Mouse (Mus musculus): Measurements from ENCODE around the gene Lpp. TPM values are rescaled to one million over a fixed set of nuclear protein-coding genes. Genes with fewer than 3 reads are reported as not detected.

The Lpp gene
- polyA plus RNA-seq, 1 experiment = 176 TPM

GRCm38 (mm10) chr16:24427606-24428005 lies 34.3 kb downstream of the Lpp start:
- no peaks in the 10 kb centered on the region; the same call in 1 of the 2 replicates for H3K4me1 ChIP-seq (ENCODE audit: control insufficient read depth, insufficient read depth, low read length)
- H3K36me3 ChIP-seq (ENCODE audit: control insufficient read depth, insufficient read depth, low read length) = no peaks in the 10 kb centered on the region
- no peak for TF ChIP-seq CTCF (IDR thresholded peaks at IDR 0.05; ENCODE audit: control insufficient read depth, insufficient read depth, insufficient replicate concordance, low read depth, low read length)
- TF ChIP-seq POLR2A (IDR thresholded peaks at IDR 0.05; ENCODE audit: control insufficient read depth, low read depth, low read length) = no peak
- H3K27me3 ChIP-seq (ENCODE audit: control insufficient read depth, insufficient read depth, low read length) = no peaks in the 10 kb centered on the region
- H3K4me3 ChIP-seq (ENCODE audit: control insufficient read depth, low read depth, low read length) = no peak overlapping the region
- H3K27ac ChIP-seq (ENCODE audit: control insufficient read depth, insufficient read depth, low read depth, low read length) = no peak overlapping the region

- no peaks in the 10 kb centered on the region for H3K27me3 ChIP-seq (ENCODE audit: control insufficient read depth, insufficient read depth, low read length)
- no peaks in the 10 kb centered on the region for H3K36me3 ChIP-seq (ENCODE audit: control insufficient read depth, insufficient read depth, low read length)
- H3K4me1 ChIP-seq (ENCODE audit: control insufficient read depth, insufficient read depth, low read length) = no peaks in the 10 kb centered on the region; the same call in 1 of the 2 replicates
- H3K27ac ChIP-seq (ENCODE audit: control insufficient read depth, insufficient read depth, low read depth, low read length) = no peak overlapping the region
- TF ChIP-seq POLR2A (IDR thresholded peaks at IDR 0.05; ENCODE audit: control insufficient read depth, low read depth, low read length) = no peak
- no peak for TF ChIP-seq CTCF (IDR thresholded peaks at IDR 0.05; ENCODE audit: control insufficient read depth, insufficient read depth, insufficient replicate concordance, low read depth, low read length)
- no peak overlapping the region for H3K4me3 ChIP-seq (ENCODE audit: control insufficient read depth, low read depth, low read length)
Measured at GRCm38 (mm10) chr16:24428055-24428454, 34.7 kb downstream of the Lpp start.

GRCm38 (mm10) chr16:24428742-24429141 lies 35.4 kb downstream of the Lpp start:
- H3K27ac ChIP-seq (ENCODE audit: control insufficient read depth, insufficient read depth, low read depth, low read length) = no peak overlapping the region
- no peaks in the 10 kb centered on the region for H3K36me3 ChIP-seq (ENCODE audit: control insufficient read depth, insufficient read depth, low read length)
- H3K4me3 ChIP-seq (ENCODE audit: control insufficient read depth, low read depth, low read length) = no peak overlapping the region
- no peaks in the 10 kb centered on the region; the same call in 1 of the 2 replicates for H3K4me1 ChIP-seq (ENCODE audit: control insufficient read depth, insufficient read depth, low read length)
- no peaks in the 10 kb centered on the region for H3K27me3 ChIP-seq (ENCODE audit: control insufficient read depth, insufficient read depth, low read length)
- no peak for TF ChIP-seq POLR2A (IDR thresholded peaks at IDR 0.05; ENCODE audit: control insufficient read depth, low read depth, low read length)
- no peak for TF ChIP-seq CTCF (IDR thresholded peaks at IDR 0.05; ENCODE audit: control insufficient read depth, insufficient read depth, insufficient replicate concordance, low read depth, low read length)

- no peak overlapping the region for H3K27ac ChIP-seq (ENCODE audit: control insufficient read depth, insufficient read depth, low read depth, low read length)
- H3K4me3 ChIP-seq (ENCODE audit: control insufficient read depth, low read depth, low read length) = no peak overlapping the region
- no peaks in the 10 kb centered on the region; the same call in 1 of the 2 replicates for H3K4me1 ChIP-seq (ENCODE audit: control insufficient read depth, insufficient read depth, low read length)
- no peaks in the 10 kb centered on the region for H3K36me3 ChIP-seq (ENCODE audit: control insufficient read depth, insufficient read depth, low read length)
- H3K27me3 ChIP-seq (ENCODE audit: control insufficient read depth, insufficient read depth, low read length) = no peaks in the 10 kb centered on the region
- TF ChIP-seq CTCF (IDR thresholded peaks at IDR 0.05; ENCODE audit: control insufficient read depth, insufficient read depth, insufficient replicate concordance, low read depth, low read length) (no peak), POLR2A (IDR thresholded peaks at IDR 0.05; ENCODE audit: control insufficient read depth, low read depth, low read length) (no peak)
Measured at GRCm38 (mm10) chr16:24429691-24430090, 36.4 kb downstream of the Lpp start.

- Histone ChIP-seq H3K4me3 (ENCODE audit: control insufficient read depth, low read depth, low read length) (no peak overlapping the region), H3K27me3 (ENCODE audit: control insufficient read depth, insufficient read depth, low read length) (no peaks in the 10 kb centered on the region), H3K27ac (ENCODE audit: control insufficient read depth, insufficient read depth, low read depth, low read length) (no peak overlapping the region), H3K36me3 (ENCODE audit: control insufficient read depth, insufficient read depth, low read length) (no peaks in the 10 kb centered on the region), H3K4me1 (ENCODE audit: control insufficient read depth, insufficient read depth, low read length) (no peaks in the 10 kb centered on the region; the same call in none of the 2 replicates)
- no peak for TF ChIP-seq POLR2A (IDR thresholded peaks at IDR 0.05; ENCODE audit: control insufficient read depth, low read depth, low read length)
- TF ChIP-seq CTCF (IDR thresholded peaks at IDR 0.05; ENCODE audit: control insufficient read depth, insufficient read depth, insufficient replicate concordance, low read depth, low read length) = no peak
Measured at GRCm38 (mm10) chr16:24431808-24432207, 38.5 kb downstream of the Lpp start.

- no peak overlapping the region for H3K27ac ChIP-seq (ENCODE audit: control insufficient read depth, insufficient read depth, low read depth, low read length)
- H3K4me3 ChIP-seq (ENCODE audit: control insufficient read depth, low read depth, low read length) = no peak overlapping the region
- H3K4me1 ChIP-seq (ENCODE audit: control insufficient read depth, insufficient read depth, low read length) = no peaks in the 10 kb centered on the region; the same call in none of the 2 replicates
- H3K27me3 ChIP-seq (ENCODE audit: control insufficient read depth, insufficient read depth, low read length) = no peaks in the 10 kb centered on the region
- H3K36me3 ChIP-seq (ENCODE audit: control insufficient read depth, insufficient read depth, low read length) = no peaks in the 10 kb centered on the region
- TF ChIP-seq CTCF (IDR thresholded peaks at IDR 0.05; ENCODE audit: control insufficient read depth, insufficient read depth, insufficient replicate concordance, low read depth, low read length) (no peak), POLR2A (IDR thresholded peaks at IDR 0.05; ENCODE audit: control insufficient read depth, low read depth, low read length) (no peak)
Measured at GRCm38 (mm10) chr16:24433563-24433962, 40.3 kb downstream of the Lpp start.

- TF ChIP-seq CTCF (IDR thresholded peaks at IDR 0.05; ENCODE audit: control insufficient read depth, insufficient read depth, insufficient replicate concordance, low read depth, low read length) (no peak), POLR2A (IDR thresholded peaks at IDR 0.05; ENCODE audit: control insufficient read depth, low read depth, low read length) (no peak)
- no peaks in the 10 kb centered on the region for H3K27me3 ChIP-seq (ENCODE audit: control insufficient read depth, insufficient read depth, low read length)
- H3K4me1 ChIP-seq (ENCODE audit: control insufficient read depth, insufficient read depth, low read length) = no peaks in the 10 kb centered on the region; the same call in none of the 2 replicates
- no peak overlapping the region for H3K4me3 ChIP-seq (ENCODE audit: control insufficient read depth, low read depth, low read length)
- H3K27ac ChIP-seq (ENCODE audit: control insufficient read depth, insufficient read depth, low read depth, low read length) = no peak overlapping the region
- no peaks in the 10 kb centered on the region for H3K36me3 ChIP-seq (ENCODE audit: control insufficient read depth, insufficient read depth, low read length)
Measured at GRCm38 (mm10) chr16:24434026-24434425, 40.7 kb downstream of the Lpp start.

Data from testis, adult 2 months (tissue).